Mouse (Mus musculus): Measurements from ENCODE around the gene Dgat2. TPM values are rescaled to one million over a fixed set of nuclear protein-coding genes. Genes with fewer than 3 reads are reported as not detected.

Dgat2 gene
- total RNA-seq, 2 experiments from 2014 or later = 67.5 to 72.6 TPM

DNA sequence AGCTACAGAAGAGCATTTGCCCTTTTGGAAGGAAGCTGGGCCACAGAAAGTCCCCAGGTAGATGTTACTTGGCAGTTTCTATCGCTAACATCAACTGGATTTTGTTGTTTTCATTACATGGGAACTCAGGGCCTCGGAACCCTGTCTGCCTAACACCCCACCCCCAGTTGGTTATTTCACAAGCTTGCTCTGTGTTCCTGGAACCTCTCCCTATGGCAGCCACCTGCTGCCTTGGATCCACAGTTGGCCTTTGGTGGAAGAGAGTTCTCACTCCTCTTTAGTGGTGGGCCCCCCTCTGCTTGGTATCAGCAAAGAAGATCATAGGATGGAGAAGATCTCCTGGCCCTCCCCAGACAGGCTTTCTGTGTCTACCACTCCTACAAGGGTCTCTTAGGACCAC, 16.3 kb upstream of the Dgat2 start:
- intact Hi-C loops (cut with DNase I) = no loop called here
- DNase-seq (ENCODE audit: low spot score in 2 of 2) = no peak

DNA sequence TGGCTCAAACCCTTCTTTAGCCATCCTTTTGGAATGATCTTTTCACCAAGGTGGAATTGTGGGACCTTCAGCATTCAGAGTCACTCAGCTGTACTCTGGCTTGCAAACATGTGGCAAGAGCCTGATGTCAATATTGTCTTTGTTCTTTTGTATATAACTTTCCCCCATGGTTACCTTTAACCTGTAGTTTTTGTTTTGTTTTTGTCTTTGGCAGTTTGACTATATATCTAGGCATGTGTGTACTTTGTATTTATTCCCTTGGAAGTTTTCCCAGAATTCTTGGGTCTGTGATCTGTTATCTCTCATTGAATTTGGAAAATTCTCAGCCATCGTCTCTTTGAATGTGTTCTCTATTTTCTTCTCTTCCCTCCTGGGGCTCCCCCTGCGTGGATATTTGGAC, 12.0 kb upstream of the Dgat2 start:
- intact Hi-C loops (cut with DNase I) = no loop called here
- no peak for DNase-seq (ENCODE audit: low spot score in 2 of 2)

DNA sequence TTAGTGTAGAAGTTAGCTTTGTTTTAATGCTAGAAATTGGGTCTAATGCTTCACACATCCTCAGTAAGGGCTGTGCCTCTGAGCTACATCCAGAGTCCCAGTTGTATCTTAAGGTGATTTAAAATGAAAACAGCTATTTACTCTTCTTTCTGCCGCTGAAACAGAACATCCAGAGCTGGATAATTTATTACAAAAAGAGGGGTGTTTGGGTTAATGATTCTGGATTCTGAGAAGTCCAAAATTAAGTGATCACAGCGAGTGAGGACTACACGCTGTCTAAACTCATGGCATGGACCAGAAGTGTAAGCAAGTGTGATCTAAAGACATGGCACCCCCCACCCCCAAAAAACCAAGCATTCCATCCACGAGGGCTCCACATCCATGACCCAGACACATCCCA, 11.4 kb upstream of the Dgat2 start:
- intact Hi-C loops (cut with DNase I) = no loop called here
- DNase-seq (ENCODE audit: low spot score in 2 of 2) = no peak

DNA sequence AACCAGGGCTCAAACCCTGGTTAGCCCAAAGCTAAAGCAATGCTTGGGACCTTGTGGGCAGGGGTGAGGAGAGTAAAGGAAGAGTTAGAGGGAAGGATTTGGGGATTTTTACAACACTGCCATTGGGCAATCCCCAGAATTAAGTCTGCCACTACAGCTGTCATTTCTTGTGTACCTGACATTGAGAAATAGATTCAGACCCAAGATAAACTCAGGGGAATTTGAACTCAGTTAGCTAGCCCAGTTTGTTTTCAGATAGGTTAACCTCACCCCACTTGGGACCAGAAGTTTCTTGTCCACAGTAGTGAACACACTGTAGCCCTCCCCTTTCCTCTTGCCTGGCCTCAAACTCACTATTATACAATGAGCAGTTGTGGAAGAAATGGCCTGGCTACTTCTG, 8.9 kb upstream of the Dgat2 start:
- intact Hi-C loops (cut with DNase I) = no loop called here
- no peak for DNase-seq (ENCODE audit: low spot score in 2 of 2)

DNA sequence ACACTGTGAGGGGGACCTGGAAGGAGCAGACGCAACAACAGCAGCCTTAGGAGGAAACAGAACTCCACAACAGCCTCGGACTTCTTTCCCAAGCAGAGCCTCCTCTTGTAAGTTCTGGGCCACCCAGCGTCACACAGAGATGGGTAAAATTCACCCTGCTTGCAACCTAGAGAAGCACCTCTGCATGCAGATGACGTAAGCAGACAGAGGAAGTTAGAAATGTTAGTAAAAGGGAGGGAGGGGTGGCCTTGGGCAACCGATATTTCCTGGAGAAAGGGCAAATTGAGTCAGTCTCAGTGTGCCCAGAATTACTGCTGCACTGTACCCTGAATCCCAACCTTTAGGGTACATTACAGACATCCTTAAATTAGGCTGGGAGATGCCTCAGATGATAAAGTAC, 7.4 kb upstream of the Dgat2 start:
- DNase-seq (ENCODE audit: low spot score in 2 of 2) = no peak
- intact Hi-C loops (cut with DNase I) = no loop called here

DNA sequence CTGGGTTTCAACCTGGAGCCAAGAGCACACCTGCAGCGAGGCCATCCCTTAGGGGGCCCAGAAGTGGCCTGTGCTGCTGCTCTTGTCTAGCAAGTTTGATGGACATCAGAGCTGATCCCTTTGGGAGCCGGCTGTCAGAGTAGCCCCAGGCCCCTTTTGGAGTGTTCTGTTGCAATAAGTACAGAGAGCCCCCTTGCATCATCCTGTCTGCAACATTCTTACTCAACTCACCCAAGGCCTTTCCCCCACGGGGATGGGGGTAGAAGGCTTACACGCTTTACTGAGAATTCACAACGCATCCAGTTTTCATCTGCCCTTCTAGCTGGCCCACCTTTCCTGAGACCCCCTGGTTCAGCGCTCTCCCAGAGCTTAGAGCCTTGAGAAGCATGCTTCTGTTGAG, 6.1 kb upstream of the Dgat2 start:
- no peak for DNase-seq (ENCODE audit: low spot score in 2 of 2)
- intact Hi-C loops (cut with DNase I) = no loop called here

DNA sequence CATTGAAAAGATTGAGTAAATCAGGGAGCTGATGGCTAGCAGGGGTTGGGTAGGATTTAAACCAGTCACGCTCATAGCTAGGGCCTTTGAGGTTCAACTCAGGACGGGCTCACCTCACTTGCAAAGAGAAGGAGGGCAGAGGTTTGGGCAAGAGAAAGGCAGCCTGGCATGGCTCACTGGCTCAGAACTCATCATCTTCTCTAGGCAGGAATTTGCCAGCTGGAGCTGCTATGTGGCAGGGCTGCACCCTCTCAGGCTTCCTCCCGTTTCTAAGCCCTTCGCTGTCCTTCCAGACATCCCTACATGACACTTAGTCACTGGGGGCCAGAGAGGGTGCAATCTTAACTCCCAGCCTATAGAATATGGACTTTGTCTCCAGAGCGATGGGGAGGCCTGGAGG, 4.9 kb upstream of the Dgat2 start:
- intact Hi-C loops (cut with DNase I) = no loop called here
- DNase-seq (ENCODE audit: low spot score in 2 of 2) = no peak

DNA sequence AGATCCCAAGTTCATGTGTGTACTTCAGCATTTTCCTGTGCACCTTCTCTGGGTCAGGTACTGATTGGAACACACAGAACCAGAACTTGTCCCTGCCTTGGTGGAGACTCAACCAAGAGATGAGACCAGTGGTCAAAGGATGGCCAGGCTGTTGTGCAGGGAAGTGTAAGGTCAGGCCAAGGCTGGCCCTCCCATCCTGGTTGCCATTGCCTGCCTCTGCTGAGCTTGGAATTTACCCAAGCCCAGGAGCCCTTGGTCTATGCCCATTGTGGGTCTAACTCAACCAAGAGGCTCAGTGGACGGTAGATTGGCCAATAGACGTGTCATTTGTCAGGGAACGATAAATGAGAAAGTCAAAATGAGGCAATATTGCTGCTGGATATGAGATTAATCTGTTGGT, 2.9 kb upstream of the Dgat2 start:
- intact Hi-C loops (cut with DNase I) = no loop called here

DNA sequence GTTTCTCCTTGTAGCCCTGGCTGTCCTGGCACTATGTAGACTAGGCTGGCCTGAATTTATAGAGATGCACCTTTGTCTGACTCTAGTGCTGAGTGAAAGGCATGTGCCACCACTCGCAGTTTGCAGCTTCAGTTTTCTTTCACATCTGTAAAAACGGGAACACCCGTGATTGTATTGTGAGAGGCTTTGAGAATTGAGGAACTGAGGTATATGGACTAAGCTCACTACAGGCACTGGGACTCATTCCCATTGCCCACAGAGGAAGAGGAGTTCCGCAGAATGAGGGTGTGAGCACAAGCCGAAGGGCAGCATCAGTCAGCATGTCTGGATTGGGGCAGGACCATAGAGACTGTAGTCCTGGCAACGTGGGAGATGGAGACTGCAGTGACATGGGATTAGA, 1.2 kb upstream of the Dgat2 start:
- intact Hi-C loops (cut with DNase I) = loop anchor here (5.0 kb wide), 1 partner anchor 64 kb away; no protein-coding TSS in a partner anchor

More for the DNA sequence above, 2.9 kb upstream of the Dgat2 start:
- DNase-seq (ENCODE audit: low spot score in 2 of 2) = no peak

DNA sequence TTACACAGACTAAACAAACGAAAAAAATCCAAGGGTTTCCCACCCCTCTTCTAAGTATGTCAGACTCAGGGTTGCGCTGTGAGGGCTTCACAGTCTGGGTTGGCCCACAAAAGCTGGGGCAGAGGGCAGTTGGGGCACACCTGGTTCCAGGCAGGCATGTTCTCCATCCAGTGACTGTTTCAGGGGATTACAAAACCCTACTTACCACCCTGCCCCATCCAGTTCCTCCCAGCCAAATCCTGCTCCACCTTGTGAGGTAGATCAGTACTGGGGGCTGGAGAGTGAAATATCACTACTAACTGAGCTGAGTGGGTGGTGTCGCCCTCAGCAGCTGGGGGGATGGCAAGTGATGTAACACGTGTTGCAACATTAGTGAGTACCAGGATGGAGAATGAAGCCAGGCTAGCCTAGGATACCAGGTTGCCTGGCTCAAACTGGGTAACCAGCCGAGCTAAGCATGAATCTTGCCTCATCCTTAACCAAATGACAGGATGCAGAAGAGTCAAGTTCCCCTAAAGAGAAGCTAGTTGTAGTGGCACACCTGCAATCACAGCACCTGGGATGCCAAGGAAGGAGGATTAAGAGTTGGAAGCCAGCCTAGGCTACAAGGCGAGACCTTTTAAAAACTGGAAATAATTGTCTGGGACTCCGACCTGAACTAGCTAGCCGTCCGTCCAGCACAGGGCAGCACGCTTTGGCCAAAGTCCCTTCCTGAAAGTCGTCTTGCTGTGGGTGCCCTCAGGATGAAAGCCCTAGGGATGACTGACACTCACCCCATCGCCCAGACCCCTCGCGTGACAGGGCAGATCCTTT, 694 bp downstream of the Dgat2 start:
- intact Hi-C loops (cut with DNase I) = loop anchor here (5.0 kb wide), 1 partner anchor 65 kb away; no protein-coding TSS in a partner anchor
- DNase-seq (ENCODE audit: low spot score in 2 of 2) = peak; percentile 29 to 44

More for the DNA sequence above, 1.2 kb upstream of the Dgat2 start:
- DNase-seq (ENCODE audit: low spot score in 2 of 2) = no peak

DNA sequence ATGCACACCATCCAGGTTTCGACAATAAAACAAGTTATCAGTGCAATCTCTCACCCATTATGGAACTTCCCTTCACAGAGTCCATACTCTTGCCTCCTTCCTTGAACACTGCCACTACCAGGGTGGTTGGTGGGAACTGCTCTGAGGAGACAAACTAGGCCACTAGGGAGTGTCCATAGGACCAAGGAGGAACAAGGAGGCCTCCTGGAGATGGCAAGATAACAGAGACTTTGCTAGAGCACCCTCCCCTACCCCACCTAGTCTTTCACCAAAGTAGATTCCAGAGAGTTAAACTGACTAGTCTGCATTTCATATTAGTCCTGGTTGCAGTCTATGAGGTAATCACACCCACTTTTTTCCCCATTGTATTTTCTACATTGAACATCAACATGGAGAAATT, 2.4 kb downstream of the Dgat2 start:
- intact Hi-C loops (cut with DNase I) = loop anchor here (5.0 kb wide), 1 partner anchor 67 kb away; no protein-coding TSS in a partner anchor
- DNase-seq (ENCODE audit: low spot score in 2 of 2) = no peak

DNA sequence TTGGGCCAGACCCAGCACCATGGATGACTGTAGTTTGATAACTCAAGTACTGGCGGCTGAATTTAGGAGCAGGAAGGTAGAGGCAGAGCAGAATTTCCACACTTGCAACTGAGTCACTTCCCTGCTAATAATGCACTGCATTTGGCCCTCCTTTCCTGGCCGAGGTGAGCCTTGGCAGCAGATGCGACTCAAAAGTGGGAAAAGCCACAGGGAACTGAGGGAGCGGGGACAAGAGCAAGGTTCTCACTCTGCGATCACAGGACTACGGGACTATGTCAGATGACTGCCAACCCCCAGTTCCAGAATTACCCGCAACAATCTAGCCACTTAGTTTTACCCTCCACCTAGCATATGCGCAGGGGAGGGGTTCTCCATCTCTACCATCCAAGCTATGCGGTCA, 3.2 kb downstream of the Dgat2 start:
- DNase-seq (ENCODE audit: low spot score in 2 of 2) = no peak
- intact Hi-C loops (cut with DNase I) = loop anchor here (10.0 kb wide), 1 partner anchor 276 kb away; no protein-coding TSS in a partner anchor

DNA sequence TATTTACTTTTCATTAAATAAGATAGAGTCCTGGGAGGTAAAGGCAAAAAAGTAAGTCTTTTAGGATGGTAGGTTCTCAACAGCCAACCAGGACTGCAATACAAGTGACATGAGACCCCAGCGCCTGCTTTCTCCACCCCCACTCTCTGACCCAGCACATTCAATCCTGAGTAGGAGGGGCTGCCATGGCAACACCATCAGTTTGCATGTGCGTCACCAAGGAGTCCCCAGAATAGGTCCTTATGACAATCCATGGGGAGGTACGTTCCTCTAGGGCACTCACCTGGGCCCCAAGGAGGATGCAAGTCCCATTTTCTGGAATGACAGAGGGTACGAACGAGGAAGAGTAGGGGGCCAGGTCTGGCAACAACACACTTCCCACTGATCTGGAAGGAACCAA, 5.1 kb downstream of the Dgat2 start:
- intact Hi-C loops (cut with DNase I) = loop anchor here (10.0 kb wide), 1 partner anchor 277 kb away; no protein-coding TSS in a partner anchor
- DNase-seq (ENCODE audit: low spot score in 2 of 2) = peak in 1 of 2 experiments; percentile 47

DNA sequence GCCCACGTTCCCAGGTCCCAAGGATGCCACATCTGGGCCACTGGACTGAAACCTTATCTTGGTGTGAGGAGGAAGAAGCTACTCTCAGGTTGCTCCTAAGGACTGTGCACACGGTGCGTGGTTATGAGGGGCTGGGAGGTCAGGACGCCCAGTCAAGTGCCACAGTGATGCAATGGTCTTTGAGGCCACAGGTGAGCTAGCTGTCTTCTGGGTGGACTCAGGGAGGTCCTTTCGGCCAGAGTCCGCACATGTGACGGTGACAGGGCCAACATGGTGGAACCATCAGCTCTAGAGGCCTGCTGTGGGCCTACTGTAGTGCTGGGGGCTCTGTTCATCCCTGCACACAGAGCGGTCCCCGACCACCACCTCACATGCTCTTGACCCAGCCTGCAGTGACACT, 6.9 kb downstream of the Dgat2 start:
- intact Hi-C loops (cut with DNase I) = loop anchor here (10.0 kb wide), 1 partner anchor 279 kb away; no protein-coding TSS in a partner anchor
- no peak for DNase-seq (ENCODE audit: low spot score in 2 of 2)

DNA sequence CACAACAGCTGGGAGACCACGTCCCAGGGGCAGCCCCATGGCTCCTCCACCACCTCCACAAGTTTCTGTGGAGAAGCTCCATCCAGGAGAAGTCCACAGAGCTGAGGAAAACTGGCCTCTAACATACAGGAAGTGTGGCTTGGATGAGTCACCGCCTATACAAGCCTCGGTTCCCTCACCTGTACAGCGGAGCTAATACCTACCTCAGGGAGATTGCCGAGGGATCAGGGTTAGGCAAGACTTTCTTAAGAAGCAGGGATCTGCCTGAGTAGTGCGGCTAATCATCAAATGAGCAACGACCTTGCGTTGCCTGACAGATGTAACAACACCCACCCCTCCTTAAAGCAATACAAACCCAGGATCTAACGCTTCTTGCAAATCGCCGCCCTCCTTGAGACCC, 7.4 kb downstream of the Dgat2 start:
- DNase-seq (ENCODE audit: low spot score in 2 of 2) = no peak
- intact Hi-C loops (cut with DNase I) = loop anchor here (10.0 kb wide), 1 partner anchor 280 kb away; no protein-coding TSS in a partner anchor

DNA sequence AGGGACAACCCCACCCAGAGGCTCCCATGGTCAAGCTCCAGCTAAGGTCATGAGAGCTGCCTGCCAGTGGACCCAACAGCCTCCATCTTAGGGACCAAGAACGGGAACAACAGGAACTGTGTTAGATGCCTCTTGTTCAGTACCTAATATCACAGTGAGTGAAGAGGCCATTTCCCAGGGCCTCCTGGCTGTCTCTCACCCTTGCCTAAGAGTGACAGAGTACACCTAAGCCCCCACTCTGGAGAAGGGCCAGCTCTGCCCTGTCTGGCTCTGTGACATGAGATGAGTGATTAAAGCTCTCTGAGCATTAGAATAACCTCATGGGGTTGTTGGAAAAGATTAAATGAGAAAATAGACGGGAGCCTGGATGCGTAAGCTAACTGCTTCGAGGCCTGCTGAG, 8.5 kb downstream of the Dgat2 start:
- intact Hi-C loops (cut with DNase I) = loop anchor here (10.0 kb wide), 1 partner anchor 281 kb away; no protein-coding TSS in a partner anchor
- no peak for DNase-seq (ENCODE audit: low spot score in 2 of 2)

DNA sequence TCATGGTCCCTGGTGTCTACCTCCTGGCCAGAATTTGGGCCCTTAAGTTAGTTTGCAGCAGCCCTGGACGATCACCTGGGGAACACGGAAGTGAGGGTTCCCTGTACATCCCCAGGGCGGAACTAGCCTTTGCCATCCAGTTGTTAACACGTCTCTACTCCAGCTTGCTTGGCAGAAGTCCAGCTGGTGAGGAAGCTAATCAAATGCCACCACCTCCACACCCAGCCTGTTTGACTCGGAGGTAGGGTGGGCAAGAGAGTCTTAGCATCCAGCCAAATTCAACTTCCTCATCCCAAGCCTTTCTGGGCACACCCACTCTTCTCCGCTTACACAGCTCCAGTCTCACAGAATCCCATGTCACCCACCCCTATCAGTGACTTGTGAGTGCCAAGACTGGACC, 9.6 kb downstream of the Dgat2 start:
- DNase-seq (ENCODE audit: low spot score in 2 of 2) = no peak

DNA sequence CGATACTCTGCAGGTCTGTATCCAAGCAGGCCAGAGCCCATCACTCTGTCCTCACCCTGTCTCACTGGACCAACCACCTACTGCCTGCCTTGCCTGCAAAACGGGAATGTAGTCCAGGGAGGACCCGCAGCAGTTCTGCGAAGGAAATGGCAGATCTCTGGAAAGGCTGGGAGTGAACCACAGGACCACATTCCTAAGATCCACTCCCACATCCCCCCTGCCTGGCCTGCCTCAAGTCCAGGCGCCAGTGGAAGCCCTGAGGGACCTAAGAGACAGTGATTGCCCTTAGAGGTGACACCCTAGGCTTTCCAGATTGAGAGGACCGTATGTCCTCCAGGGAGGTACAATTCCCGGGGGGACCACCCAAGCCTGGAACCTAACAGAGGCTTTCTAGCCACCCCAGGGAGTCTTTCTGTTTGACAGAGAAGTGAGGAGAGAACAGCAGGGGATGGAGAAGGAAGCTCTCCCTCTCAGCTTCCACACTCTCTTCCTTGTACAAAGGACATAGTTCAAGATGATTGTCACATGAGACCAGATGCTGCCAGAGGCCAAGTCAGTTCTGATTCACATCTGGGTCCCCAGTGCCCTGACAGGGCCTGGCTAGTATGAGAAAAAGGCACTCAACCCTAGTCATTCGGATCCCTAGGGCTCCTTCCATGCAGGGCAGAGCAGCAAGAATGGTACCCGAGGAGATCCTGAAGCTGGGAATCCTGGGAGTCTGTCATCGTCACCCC, 10.6 kb downstream of the Dgat2 start:
- intact Hi-C loops (cut with DNase I) = loop anchor here (10.0 kb wide), 1 partner anchor 283 kb away; no protein-coding TSS in a partner anchor
- DNase-seq (ENCODE audit: low spot score in 2 of 2) = no peak

More for the DNA sequence above, 9.6 kb downstream of the Dgat2 start:
- intact Hi-C loops (cut with DNase I) = loop anchor here (10.0 kb wide), 1 partner anchor 282 kb away; no protein-coding TSS in a partner anchor

DNA sequence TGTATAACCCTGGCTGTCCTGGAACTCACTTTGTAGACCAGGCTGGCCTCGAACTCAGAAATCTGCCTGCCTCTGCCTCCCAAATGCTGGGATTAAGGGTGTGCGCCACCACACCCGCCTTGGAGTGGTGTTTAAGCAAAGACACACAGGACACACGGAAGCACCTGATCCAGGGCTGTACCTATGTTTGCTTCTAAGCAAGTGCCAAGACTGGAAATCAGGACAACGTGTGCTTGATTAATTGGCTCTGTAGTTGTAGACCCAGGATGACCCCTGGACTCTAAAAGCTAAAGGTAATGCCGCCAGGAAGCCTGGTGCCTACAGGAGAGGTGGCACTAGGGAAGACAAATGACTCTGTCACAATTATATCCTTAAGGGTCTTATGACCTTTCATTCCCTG, 12.0 kb downstream of the Dgat2 start:
- DNase-seq (ENCODE audit: low spot score in 2 of 2) = no peak
- intact Hi-C loops (cut with DNase I) = loop anchor here (10.0 kb wide), 1 partner anchor 284 kb away; no protein-coding TSS in a partner anchor

DNA sequence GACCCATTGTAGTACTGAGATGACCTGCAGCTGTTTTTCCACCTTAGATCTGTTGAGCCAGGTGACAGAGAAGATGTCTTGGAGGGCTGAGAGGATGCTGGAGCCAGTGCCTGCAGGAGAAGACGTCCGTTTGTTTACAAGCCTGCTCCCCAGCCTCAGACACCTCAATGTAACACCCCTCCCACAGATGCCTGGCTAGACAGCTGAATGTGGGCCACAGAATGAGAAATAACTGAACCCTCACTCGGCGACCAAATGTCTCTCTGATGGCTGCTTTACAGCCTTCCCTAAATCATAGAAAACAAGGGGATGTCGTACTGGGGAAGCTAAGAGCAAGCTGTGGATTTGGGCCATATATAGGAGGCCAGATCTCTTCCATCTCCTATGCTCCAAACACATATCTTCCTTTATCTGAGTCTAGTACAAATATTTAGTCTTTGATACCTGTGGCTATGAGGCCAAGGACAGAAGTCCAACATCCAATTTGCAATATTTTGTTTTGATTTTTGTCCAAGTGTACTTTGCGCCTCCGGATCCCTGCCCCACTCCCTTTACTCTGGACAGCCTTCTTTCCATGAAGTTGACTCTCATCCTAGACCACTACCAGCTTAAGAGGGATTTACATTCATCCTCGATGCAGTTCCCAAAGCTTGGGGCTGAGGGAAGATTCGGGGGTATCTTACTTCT, 12.7 kb downstream of the Dgat2 start:
- intact Hi-C loops (cut with DNase I) = loop anchor here (10.0 kb wide), 1 partner anchor 285 kb away; no protein-coding TSS in a partner anchor
- peak in 1 of 2 experiments; percentile 58 for DNase-seq (ENCODE audit: low spot score in 2 of 2)
